Mouse (Mus musculus) E14TG2a.4 (cell line): ENCODE measurements around the gene Exo5.
A peak's percentile ranks its signal among the peaks of the same experiment; 100 is the strongest.

Experiments
- H3K27me3 ChIP-seq: 2 replicates; pipeline ENCODE4 v1.6.1; 2014; ENCODE audit warnings: low read length, control low read depth; ENCODE audit not compliant: insufficient read depth
- H3K36me3 ChIP-seq: 2 replicates; pipeline ENCODE4 v1.6.1; 2014; ENCODE audit warnings: low read length, control low read depth; ENCODE audit not compliant: insufficient read depth
- H3K4me1 ChIP-seq: replicated peaks from 2 replicates; pipeline ENCODE4 v1.6.1; 2014; ENCODE audit warnings: low read depth, low read length, control low read depth
- H3K4me3 ChIP-seq: replicated peaks from 2 replicates; pipeline ENCODE4 v1.5.1; 2014; ENCODE audit warnings: mild to moderate bottlenecking, low read length
- H3K9me3 ChIP-seq: 2 replicates; pipeline ENCODE4 v1.6.1; 2014; ENCODE audit warnings: low read length, control low read depth
- CTCF ChIP-seq: conservative IDR thresholded peaks from 2 replicates; pipeline ENCODE4 v1.5.1; 2014; ENCODE audit warnings: low read length
- NANOG ChIP-seq: IDR thresholded peaks from 2 replicates; pipeline ENCODE4 v1.6.1; 2014; ENCODE audit warnings: borderline replicate concordance, low read length, mixed read lengths
- POU5F1 ChIP-seq: IDR thresholded peaks from 2 replicates; pipeline ENCODE4 v1.6.1; 2014; ENCODE audit warnings: low read length, borderline replicate concordance

Exo5 gene

GRCm38 (mm10) chr4:120950763-120951427 is 26.1 kb upstream of the Exo5 start:
- H3K4me3 ChIP-seq = peak overlapping the region; percentile 92
- no peak for TF ChIP-seq POU5F1
- TF ChIP-seq CTCF = no peak
- TF ChIP-seq NANOG = no peak
- H3K9me3 ChIP-seq = no peaks in the 10 kb centered on the region
- H3K27me3 ChIP-seq = peaks cover 10% of the 10 kb centered on the region
- H3K36me3 ChIP-seq = peaks cover 13% of the 10 kb centered on the region; the same call in 1 of the 2 replicates
- peaks cover 8% of the 10 kb centered on the region for H3K4me1 ChIP-seq

GRCm38 (mm10) chr4:120948938-120949337 is 24.1 kb upstream of the Exo5 start:
- Histone ChIP-seq H3K9me3 (no peaks in the 10 kb centered on the region), H3K4me3 (no peak overlapping the region), H3K36me3 (peaks cover 13% of the 10 kb centered on the region; the same call in 1 of the 2 replicates), H3K27me3 (peaks cover 10% of the 10 kb centered on the region), H3K4me1 (peaks cover 8% of the 10 kb centered on the region)
- TF ChIP-seq POU5F1 (no peak), CTCF (no peak), NANOG (no peak)

GRCm38 (mm10) chr4:120935006-120935405 is 10.2 kb upstream of the Exo5 start:
- H3K4me3 ChIP-seq = no peak overlapping the region
- H3K36me3 ChIP-seq = peaks cover 20% of the 10 kb centered on the region
- peaks cover 3% of the 10 kb centered on the region; the same call in 1 of the 2 replicates for H3K27me3 ChIP-seq
- H3K9me3 ChIP-seq = no peaks in the 10 kb centered on the region
- no peak for TF ChIP-seq POU5F1
- no peak for TF ChIP-seq CTCF
- TF ChIP-seq NANOG = no peak
- no peaks in the 10 kb centered on the region for H3K4me1 ChIP-seq

GRCm38 (mm10) chr4:120930736-120931135 is 5.9 kb upstream of the Exo5 start:
- no peak for TF ChIP-seq CTCF
- TF ChIP-seq POU5F1 = no peak
- no peak for TF ChIP-seq NANOG
- peaks cover 20% of the 10 kb centered on the region for H3K36me3 ChIP-seq
- peaks cover 3% of the 10 kb centered on the region; the same call in 1 of the 2 replicates for H3K27me3 ChIP-seq
- no peaks in the 10 kb centered on the region for H3K4me1 ChIP-seq
- no peak overlapping the region for H3K4me3 ChIP-seq
- no peaks in the 10 kb centered on the region for H3K9me3 ChIP-seq

- Histone ChIP-seq H3K4me3 (no peak overlapping the region), H3K4me1 (peaks cover 11% of the 10 kb centered on the region), H3K36me3 (0 out of 2 replicates have a peak, but pooled peaks cover 7% of the 10 kb centered on the region), H3K9me3 (no peaks in the 10 kb centered on the region), H3K27me3 (peaks cover 3% of the 10 kb centered on the region; the same call in 1 of the 2 replicates)
- TF ChIP-seq POU5F1 (no peak), NANOG (no peak), CTCF (no peak)
Observed at GRCm38 (mm10) chr4:120928686-120929085, 3.9 kb upstream of the Exo5 start.

GRCm38 (mm10) chr4:120925386-120925785 is 569 bp upstream of the Exo5 start:
- no peak for TF ChIP-seq CTCF
- TF ChIP-seq NANOG = no peak
- TF ChIP-seq POU5F1 = no peak
- Histone ChIP-seq H3K4me1 (peaks cover 14% of the 10 kb centered on the region), H3K4me3 (peak overlapping the region; percentile 88), H3K9me3 (no peaks in the 10 kb centered on the region), H3K36me3 (peaks cover 26% of the 10 kb centered on the region), H3K27me3 (no peaks in the 10 kb centered on the region)

GRCm38 (mm10) chr4:120921461-120921860 is 3.4 kb downstream of the Exo5 start:
- Histone ChIP-seq H3K4me3 (no peak overlapping the region), H3K36me3 (peaks cover 31% of the 10 kb centered on the region), H3K9me3 (no peaks in the 10 kb centered on the region), H3K4me1 (peaks cover 14% of the 10 kb centered on the region), H3K27me3 (no peaks in the 10 kb centered on the region)
- no peak for TF ChIP-seq POU5F1
- no peak for TF ChIP-seq CTCF
- TF ChIP-seq NANOG = no peak

- TF ChIP-seq POU5F1 (no peak), CTCF (no peak), NANOG (no peak)
- H3K36me3 ChIP-seq = no peaks in the 10 kb centered on the region
- 0 out of 2 replicates have a peak, but pooled peaks cover 7% of the 10 kb centered on the region for H3K4me1 ChIP-seq
Observed at GRCm38 (mm10) chr4:120914501-120914900, 10.3 kb downstream of the Exo5 start.

More at GRCm38 (mm10) chr4:120914501-120914900, 10.3 kb downstream of the Exo5 start:
- Histone ChIP-seq H3K4me3 (no peak overlapping the region), H3K9me3 (no peaks in the 10 kb centered on the region), H3K27me3 (0 out of 2 replicates have a peak, but pooled peaks cover 3% of the 10 kb centered on the region)
